Mouse (Mus musculus): ENCODE measurements around the gene Lama1. TPM values are rescaled to one million over a fixed set of nuclear protein-coding genes. Genes with fewer than 3 reads are reported as not detected.
A peak's percentile ranks its signal among the peaks of the same experiment; 100 is the strongest.

Lama1 gene
- polyA plus RNA-seq, 1 experiment from 2014 or later = 15.4 TPM

- no peaks in the 10 kb centered on the region for H3K9me3 ChIP-seq (ENCODE audit: control insufficient read depth, low read length)
- peaks cover 7% of the 10 kb centered on the region; the same call in 1 of the 2 replicates for H3K4me1 ChIP-seq (replicated peaks; ENCODE audit: control insufficient read depth, insufficient read depth, low read length)
- no peak overlapping the region for H3K9ac ChIP-seq
- 77% methylated on average over 13 of the region's 13 CpGs for WGBS
- H3K27me3 ChIP-seq (ENCODE audit: control insufficient read depth, insufficient read depth, low read length) = no peaks in the 10 kb centered on the region
- H3K27ac ChIP-seq = no peak overlapping the region
- no peak for DNase-seq (ENCODE audit: low spot score)
- no peaks in the 10 kb centered on the region for H3K36me3 ChIP-seq (replicated peaks; ENCODE audit: control insufficient read depth, insufficient read depth)
- no peak for ATAC-seq (ENCODE audit: low FRiP score)
- H3K4me2 ChIP-seq (replicated peaks) = no peak overlapping the region
- no peak overlapping the region for H3K4me3 ChIP-seq (replicated peaks; ENCODE audit: low read length)
Observed at GRCm38 (mm10) chr17:67707793-67708364, 10.8 kb downstream of the Lama1 start.

- DNase-seq (ENCODE audit: low spot score) = no peak
- Histone ChIP-seq H3K9ac (no peak overlapping the region), H3K4me2 (replicated peaks) (no peak overlapping the region), H3K27me3 (ENCODE audit: control insufficient read depth, insufficient read depth, low read length) (no peaks in the 10 kb centered on the region), H3K27ac (no peak overlapping the region), H3K9me3 (ENCODE audit: control insufficient read depth, low read length) (no peaks in the 10 kb centered on the region), H3K4me1 (replicated peaks; ENCODE audit: control insufficient read depth, insufficient read depth, low read length) (peaks cover 7% of the 10 kb centered on the region; the same call in 1 of the 2 replicates), H3K36me3 (replicated peaks; ENCODE audit: control insufficient read depth, insufficient read depth) (no peaks in the 10 kb centered on the region), H3K4me3 (replicated peaks; ENCODE audit: low read length) (no peak overlapping the region)
- no peak for ATAC-seq (ENCODE audit: low FRiP score)
- WGBS = 43% methylated on average over 6 of the region's 6 CpGs
Observed at GRCm38 (mm10) chr17:67710377-67710781, 13.3 kb downstream of the Lama1 start.

DNA sequence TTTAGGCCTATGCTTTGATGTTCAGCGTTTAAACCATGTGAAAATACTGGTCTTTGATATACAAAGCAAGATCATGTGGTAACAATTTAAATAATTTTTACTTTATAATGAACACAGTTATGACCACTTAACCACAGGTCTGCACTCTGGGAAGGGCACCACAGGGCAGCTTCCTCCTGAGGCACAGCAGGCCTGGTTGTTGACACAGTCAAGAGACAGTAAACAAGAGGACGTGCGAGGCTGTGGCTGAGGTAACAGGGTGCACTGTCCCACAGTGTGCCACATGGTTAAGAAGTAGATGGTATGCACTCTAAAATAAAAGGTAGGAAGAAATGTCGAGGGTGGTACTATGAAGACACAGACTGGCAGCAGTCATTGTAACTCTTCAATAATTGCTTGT, 14.3 kb downstream of the Lama1 start:
- H3K36me3 ChIP-seq (replicated peaks; ENCODE audit: control insufficient read depth, insufficient read depth) = no peaks in the 10 kb centered on the region
- peaks cover 7% of the 10 kb centered on the region; the same call in 1 of the 2 replicates for H3K4me1 ChIP-seq (replicated peaks; ENCODE audit: control insufficient read depth, insufficient read depth, low read length)
- DNase-seq (ENCODE audit: low spot score) = no peak
- H3K9ac ChIP-seq = no peak overlapping the region
- H3K4me3 ChIP-seq (replicated peaks; ENCODE audit: low read length) = no peak overlapping the region
- H3K9me3 ChIP-seq (ENCODE audit: control insufficient read depth, low read length) = no peaks in the 10 kb centered on the region
- H3K27me3 ChIP-seq (ENCODE audit: control insufficient read depth, insufficient read depth, low read length) = no peaks in the 10 kb centered on the region
- 67% methylated on average over 4 of the region's 4 CpGs for WGBS
- no peak for ATAC-seq (ENCODE audit: low FRiP score)
- no peak overlapping the region for H3K27ac ChIP-seq
- H3K4me2 ChIP-seq (replicated peaks) = no peak overlapping the region

GRCm38 (mm10) chr17:67712929-67713328, 15.9 kb downstream of the Lama1 start:
- Histone ChIP-seq H3K4me3 (replicated peaks; ENCODE audit: low read length) (no peak overlapping the region), H3K27ac (no peak overlapping the region), H3K4me1 (replicated peaks; ENCODE audit: control insufficient read depth, insufficient read depth, low read length) (peaks cover 7% of the 10 kb centered on the region; the same call in 1 of the 2 replicates), H3K9ac (no peak overlapping the region), H3K36me3 (replicated peaks; ENCODE audit: control insufficient read depth, insufficient read depth) (no peaks in the 10 kb centered on the region), H3K4me2 (replicated peaks) (no peak overlapping the region), H3K27me3 (ENCODE audit: control insufficient read depth, insufficient read depth, low read length) (no peaks in the 10 kb centered on the region), H3K9me3 (ENCODE audit: control insufficient read depth, low read length) (no peaks in the 10 kb centered on the region)
- 76% methylated on average over 7 of the region's 7 CpGs for WGBS
- DNase-seq (ENCODE audit: low spot score) = no peak
- no peak for ATAC-seq (ENCODE audit: low FRiP score)

- Histone ChIP-seq H3K4me2 (replicated peaks) (0 out of 2 replicates have a peak overlapping the region, but pooled peaks have one; percentile 10), H3K36me3 (replicated peaks; ENCODE audit: control insufficient read depth, insufficient read depth) (no peaks in the 10 kb centered on the region), H3K9ac (no peak overlapping the region), H3K4me1 (replicated peaks; ENCODE audit: control insufficient read depth, insufficient read depth, low read length) (peaks cover 2% of the 10 kb centered on the region; the same call in 1 of the 2 replicates), H3K4me3 (replicated peaks; ENCODE audit: low read length) (no peak overlapping the region), H3K9me3 (ENCODE audit: control insufficient read depth, low read length) (no peaks in the 10 kb centered on the region), H3K27ac (no peak overlapping the region), H3K27me3 (ENCODE audit: control insufficient read depth, insufficient read depth, low read length) (no peaks in the 10 kb centered on the region)
- WGBS = 78% methylated on average over 19 of the region's 19 CpGs
- ATAC-seq (ENCODE audit: low FRiP score) = no peak
- no peak for DNase-seq (ENCODE audit: low spot score)
Observed at GRCm38 (mm10) chr17:67715466-67715865, 18.4 kb downstream of the Lama1 start.

GRCm38 (mm10) chr17:67722055-67722454, 25.0 kb downstream of the Lama1 start:
- no peak for DNase-seq (ENCODE audit: low spot score)
- Histone ChIP-seq H3K27ac (no peak overlapping the region), H3K27me3 (ENCODE audit: control insufficient read depth, insufficient read depth, low read length) (no peaks in the 10 kb centered on the region), H3K4me2 (replicated peaks) (no peak overlapping the region), H3K9ac (no peak overlapping the region), H3K4me3 (replicated peaks; ENCODE audit: low read length) (no peak overlapping the region), H3K9me3 (ENCODE audit: control insufficient read depth, low read length) (no peaks in the 10 kb centered on the region), H3K4me1 (replicated peaks; ENCODE audit: control insufficient read depth, insufficient read depth, low read length) (peaks cover 12% of the 10 kb centered on the region), H3K36me3 (replicated peaks; ENCODE audit: control insufficient read depth, insufficient read depth) (no peaks in the 10 kb centered on the region)
- no peak for ATAC-seq (ENCODE audit: low FRiP score)
- WGBS = 68% methylated on average over 7 of the region's 7 CpGs

DNA sequence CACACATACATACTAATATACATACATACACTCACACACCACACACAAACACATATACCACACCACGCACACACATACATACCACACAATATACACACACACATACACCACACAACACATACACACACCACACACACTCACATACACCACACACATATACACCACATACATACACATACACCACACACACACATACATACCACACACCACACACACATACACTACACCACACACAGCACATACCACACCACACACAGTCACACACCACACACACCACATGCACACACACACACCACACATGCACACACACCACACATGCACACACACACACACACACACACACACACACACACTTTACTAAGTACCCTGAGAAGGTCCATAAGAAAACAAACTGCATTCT, 25.5 kb downstream of the Lama1 start:
- H3K4me1 ChIP-seq (replicated peaks; ENCODE audit: control insufficient read depth, insufficient read depth, low read length) = peaks cover 12% of the 10 kb centered on the region
- H3K27me3 ChIP-seq (ENCODE audit: control insufficient read depth, insufficient read depth, low read length) = no peaks in the 10 kb centered on the region
- H3K9ac ChIP-seq = no peak overlapping the region
- ATAC-seq (ENCODE audit: low FRiP score) (no peak), DNase-seq (ENCODE audit: low spot score) (no peak)
- no peak overlapping the region for H3K27ac ChIP-seq
- no peaks in the 10 kb centered on the region for H3K9me3 ChIP-seq (ENCODE audit: control insufficient read depth, low read length)
- H3K4me3 ChIP-seq (replicated peaks; ENCODE audit: low read length) = no peak overlapping the region
- no peak overlapping the region for H3K4me2 ChIP-seq (replicated peaks)
- WGBS = 97% methylated on average over 1 of the region's 1 CpGs
- no peaks in the 10 kb centered on the region for H3K36me3 ChIP-seq (replicated peaks; ENCODE audit: control insufficient read depth, insufficient read depth)

GRCm38 (mm10) chr17:67723175-67724067, 26.4 kb downstream of the Lama1 start:
- no peaks in the 10 kb centered on the region for H3K27me3 ChIP-seq (ENCODE audit: control insufficient read depth, insufficient read depth, low read length)
- no peaks in the 10 kb centered on the region for H3K36me3 ChIP-seq (replicated peaks; ENCODE audit: control insufficient read depth, insufficient read depth)
- no peaks in the 10 kb centered on the region for H3K9me3 ChIP-seq (ENCODE audit: control insufficient read depth, low read length)
- H3K9ac ChIP-seq = no peak overlapping the region
- H3K4me2 ChIP-seq (replicated peaks) = no peak overlapping the region
- no peak overlapping the region for H3K4me3 ChIP-seq (replicated peaks; ENCODE audit: low read length)
- no peak for ATAC-seq (ENCODE audit: low FRiP score)
- no peak for DNase-seq (ENCODE audit: low spot score)
- peaks cover 12% of the 10 kb centered on the region for H3K4me1 ChIP-seq (replicated peaks; ENCODE audit: control insufficient read depth, insufficient read depth, low read length)
- peak overlapping the region; percentile 29 for H3K27ac ChIP-seq
- WGBS = 67% methylated on average over 14 of the region's 14 CpGs

DNA sequence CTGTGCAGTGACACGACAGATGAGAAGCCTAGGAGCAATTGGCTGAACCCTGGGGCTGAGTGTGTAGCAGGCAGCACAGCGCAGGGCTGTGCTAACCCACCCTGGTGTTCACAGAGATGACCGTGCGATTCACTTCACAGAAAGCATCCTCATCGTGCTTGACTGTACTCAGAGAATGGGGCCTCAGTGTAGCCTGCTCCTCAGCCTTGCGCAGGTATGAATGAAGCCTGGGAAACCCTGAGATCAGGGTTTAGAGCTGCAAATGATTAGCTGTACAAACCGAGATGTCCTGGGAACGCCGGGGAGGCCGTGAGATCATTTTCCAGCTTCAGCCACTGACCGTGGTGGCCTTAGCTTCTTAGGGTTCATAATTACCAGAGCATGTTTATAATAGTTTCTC, 29.5 kb downstream of the Lama1 start:
- ATAC-seq (ENCODE audit: low FRiP score) = no peak
- WGBS = 82% methylated on average over 11 of the region's 11 CpGs
- no peak overlapping the region for H3K4me3 ChIP-seq (replicated peaks; ENCODE audit: low read length)
- peaks cover 12% of the 10 kb centered on the region for H3K4me1 ChIP-seq (replicated peaks; ENCODE audit: control insufficient read depth, insufficient read depth, low read length)
- DNase-seq (ENCODE audit: low spot score) = no peak
- H3K36me3 ChIP-seq (replicated peaks; ENCODE audit: control insufficient read depth, insufficient read depth) = no peaks in the 10 kb centered on the region
- H3K4me2 ChIP-seq (replicated peaks) = no peak overlapping the region
- no peaks in the 10 kb centered on the region for H3K27me3 ChIP-seq (ENCODE audit: control insufficient read depth, insufficient read depth, low read length)
- H3K9me3 ChIP-seq (ENCODE audit: control insufficient read depth, low read length) = no peaks in the 10 kb centered on the region
- no peak overlapping the region for H3K27ac ChIP-seq
- H3K9ac ChIP-seq = no peak overlapping the region
